Mouse (Mus musculus): ENCODE results near the gene Dynlt1a. TPM values are rescaled to one million over a fixed set of nuclear protein-coding genes. Genes with fewer than 3 reads are reported as not detected.
"Not testable (repeated sequence)": the region's sequence is repeated elsewhere in the genome, so short reads cannot be mapped to it uniquely, and the experiment has no call there.

Gene Dynlt1a
- total and polyA plus RNA-seq, 2 experiments from 2014 or later = 6.0 to 6.6 TPM

DNA sequence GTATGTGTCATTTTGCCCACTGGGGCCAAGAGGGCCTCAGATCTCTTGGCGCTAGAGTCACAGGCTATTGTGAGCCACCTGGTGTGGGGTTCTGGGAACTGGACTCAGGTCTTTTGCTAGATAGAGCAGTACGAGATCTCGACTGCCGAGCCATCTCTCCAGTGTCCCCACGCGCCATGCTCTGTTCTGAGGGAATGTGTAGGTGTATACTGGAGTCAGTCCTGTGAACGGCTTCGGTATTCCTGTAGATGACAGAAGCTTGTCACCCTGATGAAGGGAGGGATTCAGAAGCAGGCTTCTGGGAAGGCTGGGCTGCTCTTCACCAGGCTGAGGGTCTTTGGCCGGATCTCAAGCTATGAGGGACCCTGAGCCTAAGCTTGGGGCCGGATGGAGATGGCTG is 37.5 kb downstream of the Dynlt1a start:
- H3K4me1 ChIP-seq (ENCODE audit: control insufficient read depth, insufficient read depth); ATAC-seq (ENCODE audit: insufficient read depth, low read depth); H3K9ac ChIP-seq (replicated peaks; ENCODE audit: low read depth, low read length); H3K36me3 ChIP-seq (replicated peaks; ENCODE audit: control insufficient read depth, insufficient read depth, low read length); H3K27me3 ChIP-seq (ENCODE audit: control insufficient read depth, insufficient read depth, low read length); H3K4me2 ChIP-seq (ENCODE audit: low read depth, low read length); H3K27ac ChIP-seq (ENCODE audit: low read depth); H3K9me3 ChIP-seq (replicated peaks; ENCODE audit: control insufficient read depth, low read length); DNase-seq (ENCODE audit: low spot score); H3K4me3 ChIP-seq (ENCODE audit: low read depth, low read length): not testable (repeated sequence)
- WGBS = 85% methylated on average over 6 of the region's 10 CpGs

DNA sequence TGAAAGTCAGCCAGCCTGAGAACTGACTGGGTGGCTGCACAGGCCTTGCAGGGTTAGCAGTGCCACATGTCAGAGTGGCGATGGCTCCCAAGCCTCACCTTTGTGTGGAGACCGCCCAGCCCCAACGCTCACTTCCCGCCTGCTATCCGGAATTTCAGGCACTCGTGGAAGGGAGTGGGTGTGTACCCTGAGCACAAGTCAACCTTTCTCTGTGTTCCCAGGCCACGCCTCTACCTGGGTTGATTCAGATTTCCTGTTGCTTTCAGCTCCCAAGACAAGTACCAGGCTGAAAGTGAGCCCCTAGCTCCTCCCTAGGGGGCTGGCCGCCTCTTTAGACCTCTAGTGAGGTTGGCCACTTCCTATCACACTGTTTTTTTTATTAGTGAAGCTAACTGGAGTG is 38.1 kb downstream of the Dynlt1a start:
- not testable (repeated sequence) for DNase-seq (ENCODE audit: low spot score); ATAC-seq (ENCODE audit: insufficient read depth, low read depth); H3K9me3 ChIP-seq (replicated peaks; ENCODE audit: control insufficient read depth, low read length); H3K27ac ChIP-seq (ENCODE audit: low read depth); H3K4me3 ChIP-seq (ENCODE audit: low read depth, low read length); H3K9ac ChIP-seq (replicated peaks; ENCODE audit: low read depth, low read length); H3K27me3 ChIP-seq (ENCODE audit: control insufficient read depth, insufficient read depth, low read length); H3K4me1 ChIP-seq (ENCODE audit: control insufficient read depth, insufficient read depth); H3K4me2 ChIP-seq (ENCODE audit: low read depth, low read length); H3K36me3 ChIP-seq (replicated peaks; ENCODE audit: control insufficient read depth, insufficient read depth, low read length)
- WGBS = 63% methylated on average over 8 of the region's 8 CpGs

DNA sequence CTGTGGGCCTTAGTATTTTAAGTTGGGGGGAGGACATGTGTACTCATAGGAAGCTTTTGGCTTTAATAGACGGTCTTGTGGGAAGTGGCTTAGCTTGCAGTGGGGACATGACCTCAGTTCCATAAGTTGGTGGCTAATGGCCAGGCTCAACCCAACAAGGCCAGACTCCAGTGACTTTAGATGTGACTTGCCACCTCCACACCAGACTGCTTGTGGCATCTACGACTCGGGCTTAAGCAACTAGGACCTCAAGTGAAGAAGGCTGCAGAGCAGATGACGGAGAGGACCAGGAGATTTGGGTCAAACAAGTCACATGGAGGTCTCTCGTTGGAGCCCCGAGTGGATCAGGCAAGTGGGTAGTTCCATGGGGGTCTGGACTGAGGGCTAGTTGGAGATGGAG is 42.6 kb downstream of the Dynlt1a start:
- not testable (repeated sequence) for H3K27me3 ChIP-seq (ENCODE audit: control insufficient read depth, insufficient read depth, low read length); H3K9ac ChIP-seq (replicated peaks; ENCODE audit: low read depth, low read length); H3K4me3 ChIP-seq (ENCODE audit: low read depth, low read length); H3K36me3 ChIP-seq (replicated peaks; ENCODE audit: control insufficient read depth, insufficient read depth, low read length); H3K4me1 ChIP-seq (ENCODE audit: control insufficient read depth, insufficient read depth); H3K4me2 ChIP-seq (ENCODE audit: low read depth, low read length); H3K9me3 ChIP-seq (replicated peaks; ENCODE audit: control insufficient read depth, low read length); H3K27ac ChIP-seq (ENCODE audit: low read depth); ATAC-seq (ENCODE audit: insufficient read depth, low read depth); DNase-seq (ENCODE audit: low spot score)
- WGBS = 89% methylated on average over 4 of the region's 6 CpGs

DNA sequence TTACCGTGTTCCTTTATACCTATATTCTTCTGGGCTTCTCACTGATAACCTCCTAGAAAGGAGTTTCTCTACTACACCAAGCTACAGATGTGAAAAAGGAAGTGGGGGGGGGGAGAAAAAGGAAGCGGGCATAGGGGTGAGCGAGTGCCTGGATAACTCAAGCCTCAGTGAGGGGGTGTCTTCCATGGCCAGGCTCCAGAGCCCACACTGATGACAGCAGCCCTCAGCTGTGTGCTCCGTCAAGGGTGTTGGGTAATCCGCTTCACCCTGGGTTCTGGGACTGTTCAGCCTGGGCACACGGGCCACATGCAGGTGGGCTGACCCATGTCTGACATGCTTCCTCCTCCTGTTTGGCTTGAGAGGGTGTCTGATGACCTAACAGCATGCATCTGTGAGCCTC is 45.3 kb downstream of the Dynlt1a start:
- not testable (repeated sequence) for H3K9me3 ChIP-seq (replicated peaks; ENCODE audit: control insufficient read depth, low read length); H3K27me3 ChIP-seq (ENCODE audit: control insufficient read depth, insufficient read depth, low read length); H3K36me3 ChIP-seq (replicated peaks; ENCODE audit: control insufficient read depth, insufficient read depth, low read length); H3K27ac ChIP-seq (ENCODE audit: low read depth); ATAC-seq (ENCODE audit: insufficient read depth, low read depth); H3K4me1 ChIP-seq (ENCODE audit: control insufficient read depth, insufficient read depth); H3K9ac ChIP-seq (replicated peaks; ENCODE audit: low read depth, low read length); H3K4me3 ChIP-seq (ENCODE audit: low read depth, low read length); DNase-seq (ENCODE audit: low spot score); H3K4me2 ChIP-seq (ENCODE audit: low read depth, low read length)
- 72% methylated on average over 5 of the region's 6 CpGs for WGBS

DNA sequence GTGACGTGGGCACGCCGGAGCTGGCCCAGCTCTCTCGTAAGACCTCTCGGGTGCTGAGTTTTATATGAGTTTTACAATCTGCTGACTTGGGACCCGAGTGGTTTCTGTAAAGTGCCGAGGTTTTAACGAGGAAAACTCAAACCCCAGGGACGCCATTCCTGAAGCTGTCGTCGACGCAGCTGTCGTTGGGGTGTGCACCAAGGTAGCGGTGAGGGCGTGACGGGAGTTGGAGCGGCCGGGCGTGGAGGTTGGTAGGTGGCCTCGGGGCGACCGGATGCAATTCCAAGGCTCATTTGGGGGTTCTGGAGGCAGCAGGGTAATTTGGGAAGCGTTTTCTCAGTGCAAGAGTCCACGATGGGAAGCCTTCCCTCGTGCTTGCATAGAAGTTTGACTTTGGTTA is 46.5 kb downstream of the Dynlt1a start:
- H3K36me3 ChIP-seq (replicated peaks; ENCODE audit: control insufficient read depth, insufficient read depth, low read length); H3K4me1 ChIP-seq (ENCODE audit: control insufficient read depth, insufficient read depth); H3K27me3 ChIP-seq (ENCODE audit: control insufficient read depth, insufficient read depth, low read length); H3K27ac ChIP-seq (ENCODE audit: low read depth); H3K9me3 ChIP-seq (replicated peaks; ENCODE audit: control insufficient read depth, low read length): not testable (repeated sequence)
- Histone ChIP-seq H3K4me3 (ENCODE audit: low read depth, low read length) (peak overlapping the region; percentile 62), H3K9ac (replicated peaks; ENCODE audit: low read depth, low read length) (peak overlapping the region; percentile 66), H3K4me2 (ENCODE audit: low read depth, low read length) (peak overlapping the region; percentile 61)
- 1% methylated on average over 25 of the region's 25 CpGs for WGBS
- peak; percentile 9; the same call in 1 of the 2 replicates for ATAC-seq (ENCODE audit: insufficient read depth, low read depth)
- peak; percentile 6 for DNase-seq (ENCODE audit: low spot score)

DNA sequence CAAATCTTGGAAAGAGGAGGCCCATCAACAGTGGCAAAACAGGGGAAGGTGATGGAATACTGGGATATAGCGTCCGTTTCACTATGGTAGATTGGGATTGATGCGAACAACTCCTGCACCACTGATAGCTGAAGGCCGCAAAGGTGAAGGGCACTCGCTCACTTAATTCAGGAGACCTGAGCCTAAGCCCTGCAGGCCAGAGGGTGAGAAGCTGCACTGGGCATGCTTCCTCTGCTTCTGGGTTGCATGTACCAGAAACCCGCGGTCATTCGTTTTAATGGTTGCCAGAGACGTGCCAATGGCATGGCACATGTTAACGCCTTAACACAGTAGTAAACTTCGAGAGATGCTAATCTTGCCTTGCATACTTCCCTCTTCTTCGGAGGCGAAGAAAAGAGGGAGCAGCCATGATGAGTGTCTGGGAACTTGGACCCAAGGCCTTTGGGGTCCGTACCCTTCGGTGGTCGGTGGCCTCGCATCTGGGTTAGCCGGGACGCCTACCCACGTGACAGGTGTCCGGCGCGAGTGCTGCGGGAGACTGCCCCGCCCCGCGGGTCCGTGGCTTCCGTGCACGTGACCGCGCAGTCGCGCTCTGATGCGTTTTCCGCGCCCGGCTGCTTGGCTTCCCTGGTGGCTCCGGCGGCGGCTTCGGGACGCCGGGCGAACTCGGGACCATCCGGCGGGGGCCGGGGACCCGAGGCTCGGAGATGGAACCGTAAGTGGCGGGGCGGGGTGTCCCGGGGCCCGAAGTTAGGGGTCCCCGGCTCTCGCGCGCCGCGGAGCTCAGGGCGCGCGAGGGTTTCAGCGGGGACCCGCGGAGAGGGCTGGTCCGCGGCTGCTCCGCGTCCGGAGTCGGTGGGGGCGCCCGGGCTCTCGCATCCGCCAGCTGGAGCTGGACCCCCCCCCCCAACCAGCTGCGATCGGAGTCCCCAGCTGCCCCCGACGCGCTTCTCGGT is 47.1 kb downstream of the Dynlt1a start:
- peak; percentile 94 for ATAC-seq (ENCODE audit: insufficient read depth, low read depth)
- Histone ChIP-seq H3K4me2 (ENCODE audit: low read depth, low read length) (peak overlapping the region; percentile 61), H3K4me3 (ENCODE audit: low read depth, low read length) (peak overlapping the region; percentile 62), H3K9ac (replicated peaks; ENCODE audit: low read depth, low read length) (peak overlapping the region; percentile 66)
- not testable (repeated sequence) for H3K4me1 ChIP-seq (ENCODE audit: control insufficient read depth, insufficient read depth); H3K27ac ChIP-seq (ENCODE audit: low read depth); H3K36me3 ChIP-seq (replicated peaks; ENCODE audit: control insufficient read depth, insufficient read depth, low read length); H3K27me3 ChIP-seq (ENCODE audit: control insufficient read depth, insufficient read depth, low read length); H3K9me3 ChIP-seq (replicated peaks; ENCODE audit: control insufficient read depth, low read length)
- DNase-seq (ENCODE audit: low spot score) = peak; percentile 5
- under 1% methylated on average over 41 of the region's 84 CpGs for WGBS

DNA sequence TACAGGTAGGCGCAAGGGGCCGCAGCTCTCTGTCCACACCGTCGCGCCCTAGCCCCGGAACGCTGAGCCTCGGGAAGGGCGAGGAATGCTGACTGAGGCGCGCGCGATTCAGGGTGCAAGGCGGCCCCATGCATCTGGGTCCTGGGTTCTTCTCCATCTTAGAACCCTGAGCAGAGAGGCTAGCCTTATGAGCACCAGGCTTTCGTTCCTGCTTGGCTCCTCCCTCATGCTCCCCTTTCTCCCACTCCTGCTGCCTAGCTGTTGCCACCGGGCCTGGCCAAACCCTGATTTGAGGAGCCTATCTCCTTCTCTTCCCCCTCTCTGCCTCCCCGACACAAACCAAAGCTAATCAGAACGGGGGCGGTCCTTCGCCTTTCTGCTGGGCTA is 60.2 kb downstream of the Dynlt1a start:
- not testable (repeated sequence) for H3K9me3 ChIP-seq (replicated peaks; ENCODE audit: control insufficient read depth, low read length); H3K9ac ChIP-seq (replicated peaks; ENCODE audit: low read depth, low read length); H3K4me3 ChIP-seq (ENCODE audit: low read depth, low read length); H3K27me3 ChIP-seq (ENCODE audit: control insufficient read depth, insufficient read depth, low read length); ATAC-seq (ENCODE audit: insufficient read depth, low read depth); H3K36me3 ChIP-seq (replicated peaks; ENCODE audit: control insufficient read depth, insufficient read depth, low read length); H3K4me2 ChIP-seq (ENCODE audit: low read depth, low read length); DNase-seq (ENCODE audit: low spot score); H3K4me1 ChIP-seq (ENCODE audit: control insufficient read depth, insufficient read depth); H3K27ac ChIP-seq (ENCODE audit: low read depth)
- 2% methylated on average over 12 of the region's 20 CpGs for WGBS

DNA sequence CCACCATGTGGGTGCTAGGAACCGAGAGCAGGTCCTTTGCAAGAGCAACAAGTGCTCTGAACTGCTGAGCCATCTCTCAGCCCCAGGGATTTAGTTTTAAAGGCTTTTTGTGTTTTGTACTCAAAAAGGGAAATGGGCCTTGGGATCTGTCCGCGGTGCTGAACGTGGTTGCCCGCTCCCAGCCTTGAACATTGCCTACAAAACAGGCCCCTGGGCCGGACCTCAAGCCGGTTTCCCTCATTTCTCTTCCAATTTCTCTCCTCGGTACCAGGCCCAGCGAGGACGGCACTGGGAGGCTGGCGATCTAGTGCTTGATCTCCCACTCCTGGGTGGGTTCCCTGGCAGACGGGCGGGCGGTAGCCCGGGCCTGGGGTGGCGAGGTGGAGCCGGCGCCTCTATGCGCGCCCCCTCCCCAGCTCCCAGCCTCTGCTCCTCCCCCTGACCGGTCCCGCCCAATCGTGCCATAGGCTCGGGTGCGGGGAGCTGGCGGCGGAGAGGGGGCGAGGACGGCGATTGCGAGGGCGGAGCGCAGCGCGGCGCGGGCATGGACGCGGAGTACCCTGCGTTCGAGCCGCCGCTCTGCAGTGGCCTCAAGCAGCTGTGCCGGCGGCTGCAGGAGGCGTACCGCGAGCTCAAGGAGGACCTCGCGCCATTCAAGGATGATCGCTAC is 60.8 kb downstream of the Dynlt1a start, which contains the start of gene Tmem181a:
Gene Tmem181a (plus strand): TSS at position 461 of the 670 bp plus-strand sequence.
- not testable (repeated sequence) for DNase-seq (ENCODE audit: low spot score); H3K9me3 ChIP-seq (replicated peaks; ENCODE audit: control insufficient read depth, low read length); H3K4me1 ChIP-seq (ENCODE audit: control insufficient read depth, insufficient read depth); H3K4me3 ChIP-seq (ENCODE audit: low read depth, low read length); H3K36me3 ChIP-seq (replicated peaks; ENCODE audit: control insufficient read depth, insufficient read depth, low read length); H3K9ac ChIP-seq (replicated peaks; ENCODE audit: low read depth, low read length); H3K27me3 ChIP-seq (ENCODE audit: control insufficient read depth, insufficient read depth, low read length); H3K4me2 ChIP-seq (ENCODE audit: low read depth, low read length); ATAC-seq (ENCODE audit: insufficient read depth, low read depth); H3K27ac ChIP-seq (ENCODE audit: low read depth)
- 0% methylated on average over 14 of the region's 51 CpGs for WGBS

Measured in heart, postnatal 0 days (tissue).